Mouse (Mus musculus) liver, postnatal 0 days (tissue): ENCODE results near the gene Unc5b.

Source experiments
- CTCF ChIP-seq: sonication (generic); IDR thresholded peaks from 2 replicates; pipeline ENCODE4 v1.5.1; 2016; ENCODE audit warnings: antibody characterized with exemption, low read depth
- EP300 ChIP-seq: IDR thresholded peaks from 2 replicates; pipeline ENCODE4 v1.6.1; 2016; ENCODE audit warnings: antibody characterized with exemption, low read depth, mild to moderate bottlenecking

DNA sequence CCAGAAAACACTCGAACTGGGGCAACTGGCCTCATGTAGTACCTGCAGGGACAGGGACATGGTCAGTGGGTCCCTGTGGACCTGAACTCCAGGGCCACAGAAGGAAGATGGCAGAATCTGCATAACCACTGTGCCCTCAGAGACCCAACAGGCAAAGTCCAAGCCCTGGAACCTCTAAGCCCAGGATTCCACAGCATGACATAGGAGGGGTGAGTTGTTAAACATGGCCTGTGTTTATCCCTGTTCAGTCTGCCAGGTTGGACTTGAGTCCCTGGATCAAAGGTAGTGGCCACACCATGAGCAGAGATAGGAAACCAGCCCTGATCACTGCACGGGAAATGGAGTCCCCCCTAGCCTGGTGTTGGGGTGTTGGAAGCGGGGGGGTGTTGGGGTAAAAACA is 114.9 kb downstream of the Unc5b start:
- TF ChIP-seq CTCF (no peak), EP300 (no peak)
